Mouse (Mus musculus) activated CD4-positive, CD25-positive, alpha-beta regulatory T cell, adult 4 months (primary cell): ENCODE results near the gene Acaa1b. TPM values are rescaled to one million over a fixed set of nuclear protein-coding genes. Genes with fewer than 3 reads are reported as not detected.

Experiments used
- ATAC-seq: one replicate; pipeline ENCODE4 v1.8.0; 2017
- polyA plus RNA-seq, 2 experiments: library from polyadenylated mRNA; unstranded; fragments of 100-300 nt; shearing (Covaris generic); gene quantifications; one replicate each; pipeline ENCODE4 v1.2.1; 2017

Gene Acaa1b
- polyA plus RNA-seq, 2 experiments from 2014 or later: not detected

GRCm38 (mm10) chr9:119143372-119143771 is 13.5 kb downstream of the Acaa1b start:
- ATAC-seq: no peak

GRCm38 (mm10) chr9:119142066-119142465 is 14.8 kb downstream of the Acaa1b start:
- ATAC-seq: no peak

GRCm38 (mm10) chr9:119138836-119139235 is 18.1 kb downstream of the Acaa1b start:
- ATAC-seq: no peak

GRCm38 (mm10) chr9:119130692-119131091 is 26.2 kb downstream of the Acaa1b start:
- ATAC-seq: no peak

GRCm38 (mm10) chr9:119128436-119129181 is 28.3 kb downstream of the Acaa1b start:
- no peak for ATAC-seq

- ATAC-seq: no peak
Observed at GRCm38 (mm10) chr9:119122596-119123369, 34.1 kb downstream of the Acaa1b start.

GRCm38 (mm10) chr9:119120168-119120560 is 36.7 kb downstream of the Acaa1b start:
- no peak for ATAC-seq

GRCm38 (mm10) chr9:119119409-119120167 is 37.3 kb downstream of the Acaa1b start:
- ATAC-seq: no peak

- no peak for ATAC-seq
Observed at GRCm38 (mm10) chr9:119114911-119115310, 42.0 kb downstream of the Acaa1b start.

- ATAC-seq: no peak
Observed at GRCm38 (mm10) chr9:119110640-119111039, 46.3 kb downstream of the Acaa1b start.

- ATAC-seq: no peak
Observed at GRCm38 (mm10) chr9:119109685-119110353, 47.1 kb downstream of the Acaa1b start.

GRCm38 (mm10) chr9:119107566-119107965 is 49.3 kb downstream of the Acaa1b start:
- no peak for ATAC-seq

GRCm38 (mm10) chr9:119102783-119103113 is 54.1 kb downstream of the Acaa1b start:
- no peak for ATAC-seq

- peak; percentile 83 for ATAC-seq
Observed at GRCm38 (mm10) chr9:119101992-119102782, 54.7 kb downstream of the Acaa1b start, which contains the start of gene Dlec1. Gene Dlec1 (plus strand): TSS chr9:119102478.

GRCm38 (mm10) chr9:119100177-119100898 is 56.6 kb downstream of the Acaa1b start:
- no peak for ATAC-seq

Other genes starting within 250 kb of the Acaa1b start
- gene Ctdspl, start 230.6 kb downstream of the Acaa1b start, polyA plus RNA-seq: 1 to 10 TPM; 1.0 to 1.2 TPM
- 10 to 100 TPM; 13.0 to 14.8 TPM for gene Vill, start 104.3 kb downstream of the Acaa1b start, polyA plus RNA-seq
- gene Plcd1, start 63.6 kb downstream of the Acaa1b start, polyA plus RNA-seq: 1 to 10 TPM; 2.3 to 4.5 TPM
- under 1 TPM in 1 of 2 experiments, not detected in 1; 0.52 TPM for gene Dlec1, start 54.6 kb downstream of the Acaa1b start, polyA plus RNA-seq
- gene Gm47289, start 2.1 kb upstream of the Acaa1b start, polyA plus RNA-seq: under 1 TPM in 1 of 2 experiments, not detected in 1; 0.13 TPM
- not detected for gene Slc22a13, start 52.0 kb upstream of the Acaa1b start, polyA plus RNA-seq
- gene Oxsr1, start 165.3 kb upstream of the Acaa1b start, polyA plus RNA-seq: 1 to 10 TPM; 7.0 to 7.2 TPM
- gene Acaa1a, start 182.6 kb upstream of the Acaa1b start, polyA plus RNA-seq: 10 to 100 TPM; 34.5 to 53.6 TPM
- 10 to 100 TPM; 75.2 to 83.3 TPM for gene Myd88, start 184.3 kb upstream of the Acaa1b start, polyA plus RNA-seq
- gene Xylb, start 200.3 kb upstream of the Acaa1b start, polyA plus RNA-seq: under 1 TPM; 0.36 TPM
- not detected for gene Slc22a14, start 208.5 kb upstream of the Acaa1b start, polyA plus RNA-seq
- gene Acvr2b, start 245.0 kb upstream of the Acaa1b start, polyA plus RNA-seq: not detected